Mouse (Mus musculus) ovary, postnatal 14 days (tissue): ENCODE measurements around the gene Pla2g12b.
"Not testable (repeated sequence)": the region's sequence is repeated elsewhere in the genome, so short reads cannot be mapped to it uniquely, and the experiment has no call there.

ENCODE experiments used
- DNase-seq: peaks from one replicate; pipeline ENCODE4 v3.0.0; 2022; ENCODE audit warnings: low spot score

Pla2g12b gene

GRCm38 (mm10) chr10:59402899-59403792 is at the start of gene Pla2g12b:
Pla2g12b (plus strand) TSS chr10:59403660.
- DNase-seq = no peak

GRCm38 (mm10) chr10:59354120-59354519 is 49.3 kb upstream of the Pla2g12b start:
- no peak for DNase-seq

GRCm38 (mm10) chr10:59355020-59355419 is 48.4 kb upstream of the Pla2g12b start:
- no peak for DNase-seq

GRCm38 (mm10) chr10:59358744-59359143 is 44.7 kb upstream of the Pla2g12b start:
- no peak for DNase-seq

- DNase-seq = no peak
Observed at GRCm38 (mm10) chr10:59363208-59363607, 40.3 kb upstream of the Pla2g12b start.

GRCm38 (mm10) chr10:59364551-59364950 is 38.9 kb upstream of the Pla2g12b start:
- no peak for DNase-seq

- DNase-seq = no peak
Observed at GRCm38 (mm10) chr10:59365804-59366589, 37.5 kb upstream of the Pla2g12b start.

- no peak for DNase-seq
Observed at GRCm38 (mm10) chr10:59366746-59367145, 36.7 kb upstream of the Pla2g12b start.

GRCm38 (mm10) chr10:59367206-59367605 is 36.3 kb upstream of the Pla2g12b start:
- no peak for DNase-seq

GRCm38 (mm10) chr10:59368729-59369128 is 34.7 kb upstream of the Pla2g12b start:
- DNase-seq = no peak

- no peak for DNase-seq
Observed at GRCm38 (mm10) chr10:59369426-59369825, 34.0 kb upstream of the Pla2g12b start.

- DNase-seq = no peak
Observed at GRCm38 (mm10) chr10:59377906-59378305, 25.6 kb upstream of the Pla2g12b start.

- DNase-seq = no peak
Observed at GRCm38 (mm10) chr10:59378728-59379127, 24.7 kb upstream of the Pla2g12b start.

- DNase-seq = no peak
Observed at GRCm38 (mm10) chr10:59379927-59380326, 23.5 kb upstream of the Pla2g12b start.

- DNase-seq = no peak
Observed at GRCm38 (mm10) chr10:59380411-59380821, 23.0 kb upstream of the Pla2g12b start.

GRCm38 (mm10) chr10:59381563-59381962 is 21.9 kb upstream of the Pla2g12b start:
- DNase-seq = not testable (repeated sequence)

- no peak for DNase-seq
Observed at GRCm38 (mm10) chr10:59386951-59387350, 16.5 kb upstream of the Pla2g12b start.

GRCm38 (mm10) chr10:59389652-59390051 is 13.8 kb upstream of the Pla2g12b start:
- no peak for DNase-seq

- DNase-seq = no peak
Observed at GRCm38 (mm10) chr10:59391907-59392306, 11.6 kb upstream of the Pla2g12b start.

- not testable (repeated sequence) for DNase-seq
Observed at GRCm38 (mm10) chr10:59395461-59395860, 8.0 kb upstream of the Pla2g12b start, which contains the start of gene Gm10273. Gm10273 (plus strand) TSS chr10:59395632.

GRCm38 (mm10) chr10:59403793-59404149 is 311 bp downstream of the Pla2g12b start:
- no peak for DNase-seq

- DNase-seq = no peak
Observed at GRCm38 (mm10) chr10:59408499-59408898, 5.0 kb downstream of the Pla2g12b start.

GRCm38 (mm10) chr10:59410264-59410663 is 6.8 kb downstream of the Pla2g12b start:
- DNase-seq = no peak
